Mouse (Mus musculus): ENCODE measurements around the gene Wfikkn1.

DNA sequence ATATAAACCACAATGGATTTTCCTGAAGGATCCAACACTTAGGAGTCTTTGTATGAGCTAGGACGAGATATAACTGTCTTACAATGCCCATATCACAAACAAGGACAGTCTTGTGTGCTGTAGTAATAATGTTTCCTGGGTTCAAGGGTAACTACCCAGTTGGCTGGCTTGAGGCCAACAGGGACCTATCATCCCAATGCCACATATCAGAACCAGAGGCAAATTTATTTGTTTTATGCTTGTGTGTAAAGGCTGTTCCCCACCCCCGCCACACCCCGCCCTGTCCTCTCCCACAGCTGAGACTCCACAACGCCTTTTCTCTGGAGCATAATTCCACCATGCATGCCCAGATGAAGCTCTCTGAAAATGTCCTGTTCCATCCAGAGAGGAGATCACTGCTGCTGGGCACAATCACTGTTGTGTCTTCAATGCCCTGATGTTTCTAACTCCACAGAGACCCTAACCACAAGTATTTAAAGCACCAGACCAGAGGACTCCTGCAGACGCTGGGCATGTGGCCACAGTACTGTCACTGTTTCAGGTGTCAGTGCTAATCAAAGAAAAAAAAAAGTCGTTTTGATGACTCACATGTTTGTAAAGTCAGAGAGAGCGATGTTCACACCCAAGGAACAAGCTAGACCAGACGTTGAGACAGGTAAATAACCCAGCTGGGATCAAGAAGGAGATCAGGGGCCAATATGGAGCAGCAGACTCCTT lies 36.4 kb upstream of the Wfikkn1 start:
- TF ChIP-seq CTCF (IDR thresholded peaks at IDR 0.05; ENCODE audit: borderline replicate concordance, control insufficient read depth, extremely low read depth, insufficient read depth, low read length, poor library complexity) (no peak), POLR2A (IDR thresholded peaks at IDR 0.05; ENCODE audit: control insufficient read depth, extremely low read depth, insufficient read depth, low read length, poor library complexity) (no peak)
